Mouse (Mus musculus): ENCODE data around the gene Polr2a.

DNA sequence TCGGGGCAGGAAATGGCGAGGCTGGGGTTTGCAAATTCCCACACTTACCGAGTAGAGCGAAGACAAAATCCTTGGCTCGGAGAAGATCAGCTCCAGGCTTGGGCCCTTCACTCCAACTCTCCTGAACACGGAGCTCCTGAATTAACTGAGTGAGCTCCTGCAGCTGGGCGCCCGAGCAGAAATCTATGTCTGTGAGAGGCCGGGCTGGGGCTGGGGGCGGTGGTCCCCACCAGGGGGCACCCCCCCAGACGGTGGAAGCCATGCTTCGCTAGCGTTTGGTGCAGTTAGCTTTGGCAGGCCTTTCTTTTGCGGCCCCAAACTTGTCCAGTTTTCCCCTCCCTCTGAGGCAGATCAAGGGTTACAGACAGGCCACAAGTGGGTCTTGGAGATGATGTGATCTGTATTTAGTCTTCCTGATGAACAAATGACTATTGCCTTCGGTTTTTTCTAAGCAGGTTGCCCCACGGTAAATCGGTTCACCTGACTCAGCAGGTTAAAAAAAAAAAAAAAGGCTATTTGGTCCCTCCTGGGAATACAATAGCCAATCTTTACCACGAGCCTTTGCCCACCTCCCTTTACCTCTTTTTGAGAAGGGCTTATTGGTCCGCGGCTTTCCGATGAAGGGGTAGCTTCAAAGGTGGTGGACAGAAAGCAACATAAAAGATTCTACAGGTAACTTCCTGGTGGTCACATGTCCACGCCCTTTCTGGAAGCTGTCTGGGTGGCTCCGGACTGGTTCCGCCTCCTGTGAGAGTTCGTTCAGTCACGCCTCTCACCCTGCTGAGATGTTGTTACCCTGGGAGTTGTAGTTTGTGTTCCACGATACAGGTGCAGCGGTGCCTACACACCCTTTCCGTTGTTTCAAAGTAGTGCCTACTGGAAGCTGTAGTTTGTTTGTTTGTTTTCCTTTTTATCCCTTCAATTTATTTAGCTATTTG, 46.8 kb upstream of the Polr2a start, which contains the start of gene Tmem102:
- TF ChIP-seq CTCF (IDR thresholded peaks at IDR 0.05; ENCODE audit: low read depth, low read length) (no peak), POLR2A (IDR thresholded peaks at IDR 0.05; ENCODE audit: insufficient read depth, low read length) (peak; percentile 28)

Measured in ES-Bruce4 (cell line).